Mouse (Mus musculus): ENCODE results near the gene Kbtbd6.

DNA sequence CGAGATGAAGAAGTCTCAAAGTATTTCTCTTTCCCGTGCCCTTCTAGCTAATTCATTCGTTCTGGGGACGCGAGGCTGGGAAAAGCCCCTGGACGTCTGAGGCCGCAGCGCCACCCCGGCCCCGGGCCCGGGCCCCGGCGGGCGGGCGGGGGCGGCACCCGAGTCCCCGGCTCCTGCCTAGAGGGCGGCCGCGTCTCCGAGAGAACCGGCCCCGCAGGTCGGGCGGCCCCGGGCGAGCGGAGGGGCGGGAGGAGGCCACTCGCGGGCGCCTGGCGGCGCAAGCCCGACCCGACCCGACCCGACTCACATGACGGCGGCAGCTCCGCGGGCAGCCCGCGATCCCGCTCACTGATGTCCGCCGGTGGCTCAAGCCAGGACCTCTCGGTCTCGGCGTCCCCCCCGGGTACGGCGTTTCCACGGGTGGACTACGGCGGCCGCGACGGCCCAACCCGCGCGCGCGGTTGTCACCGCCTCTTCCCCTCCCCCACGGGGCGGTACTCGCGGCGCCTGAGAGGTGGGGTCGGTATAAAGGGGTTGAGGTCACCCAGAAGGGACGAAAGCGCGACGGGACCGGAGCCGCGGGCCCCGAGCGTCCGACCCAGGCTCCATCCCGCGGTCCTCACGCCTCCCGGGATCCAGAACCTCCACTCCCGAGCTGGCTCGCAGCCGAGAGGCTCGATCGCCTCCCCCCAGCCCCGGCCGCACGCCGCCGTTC lies 29.1 kb downstream of the Kbtbd6 start, which contains the start of gene Elf1:
- no peak for TF ChIP-seq GATA1 (IDR thresholded peaks at IDR 0.05; ENCODE audit: borderline replicate concordance, low read length)
- TF ChIP-seq FLI1 (IDR thresholded peaks at IDR 0.05; ENCODE audit: low read length) = no peak
